Mouse (Mus musculus) CD8-positive naive resting alpha-beta T cell, adult 2 months (primary cell): ENCODE data around the gene Gpc6.

Source experiments
- DNase-seq, 2 experiments: peaks; one replicate each; pipeline ENCODE4 v3.0.0; 2022; ENCODE audit warnings: low read depth in 2 of 2, low spot score in 2 of 2

Gene Gpc6

GRCm38 (mm10) chr14:117361155-117361964 lies 436.2 kb downstream of the Gpc6 start:
- DNase-seq: no peak

- DNase-seq: no peak
Measured at GRCm38 (mm10) chr14:117361965-117362309, 436.8 kb downstream of the Gpc6 start.

- no peak for DNase-seq
Measured at GRCm38 (mm10) chr14:117369331-117369866, 444.3 kb downstream of the Gpc6 start.

- DNase-seq: no peak
Measured at GRCm38 (mm10) chr14:117376822-117377376, 451.8 kb downstream of the Gpc6 start.

- no peak for DNase-seq
Measured at GRCm38 (mm10) chr14:117379979-117380378, 454.9 kb downstream of the Gpc6 start.

GRCm38 (mm10) chr14:117383188-117383587 lies 458.1 kb downstream of the Gpc6 start:
- DNase-seq: no peak

- DNase-seq: no peak
Measured at GRCm38 (mm10) chr14:117384096-117384770, 459.1 kb downstream of the Gpc6 start.

- no peak for DNase-seq
Measured at GRCm38 (mm10) chr14:117385731-117386270, 460.7 kb downstream of the Gpc6 start.

- DNase-seq: no peak
Measured at GRCm38 (mm10) chr14:117390794-117391320, 465.7 kb downstream of the Gpc6 start.

- DNase-seq: no peak
Measured at GRCm38 (mm10) chr14:117391412-117391811, 466.3 kb downstream of the Gpc6 start.

- no peak for DNase-seq
Measured at GRCm38 (mm10) chr14:117397165-117397564, 472.1 kb downstream of the Gpc6 start.

GRCm38 (mm10) chr14:117407824-117408524 lies 482.9 kb downstream of the Gpc6 start:
- DNase-seq: no peak

GRCm38 (mm10) chr14:117408525-117408835 lies 483.4 kb downstream of the Gpc6 start:
- DNase-seq: no peak

GRCm38 (mm10) chr14:117409778-117410177 lies 484.7 kb downstream of the Gpc6 start:
- DNase-seq: no peak

GRCm38 (mm10) chr14:117410511-117410910 lies 485.4 kb downstream of the Gpc6 start:
- no peak for DNase-seq

GRCm38 (mm10) chr14:117415045-117415444 lies 489.9 kb downstream of the Gpc6 start:
- no peak for DNase-seq

- no peak for DNase-seq
Measured at GRCm38 (mm10) chr14:117419561-117420218, 494.6 kb downstream of the Gpc6 start.

GRCm38 (mm10) chr14:117421170-117421569 lies 496.1 kb downstream of the Gpc6 start:
- DNase-seq: no peak

GRCm38 (mm10) chr14:117426116-117426515 lies 501.0 kb downstream of the Gpc6 start:
- no peak for DNase-seq

GRCm38 (mm10) chr14:117427776-117428175 lies 502.7 kb downstream of the Gpc6 start:
- no peak for DNase-seq
